Mouse (Mus musculus) ovary, postnatal 36 days (tissue): Measurements from ENCODE around the gene Ifna15.

Experiments used
- DNase-seq: peaks from one replicate; pipeline ENCODE4 v3.0.0; 2022; ENCODE audit warnings: low spot score, mixed read lengths

The Ifna15 gene

DNA sequence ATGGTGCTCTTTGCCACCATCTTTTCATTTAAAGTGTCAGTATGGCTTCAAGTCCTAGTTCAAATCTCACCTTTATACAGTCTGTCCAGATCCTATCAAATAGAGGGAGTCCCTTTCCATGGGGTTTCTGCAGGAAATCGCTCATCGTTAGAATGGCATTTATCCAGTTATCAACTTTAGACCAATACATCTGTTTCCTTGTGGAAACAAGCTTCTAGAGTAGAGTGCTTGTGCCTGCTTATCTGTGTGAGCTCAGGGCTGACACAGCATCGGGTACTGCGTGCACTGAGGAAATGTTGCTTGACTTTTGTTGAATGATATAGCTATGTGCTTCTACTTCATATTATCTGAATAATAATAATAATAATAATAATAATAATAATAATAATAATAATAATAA is 44.3 kb downstream of the Ifna15 start:
- no peak for DNase-seq
